Mouse (Mus musculus) lung, adult 2 months (tissue): ENCODE results near the gene Slc5a4b. TPM values are rescaled to one million over a fixed set of nuclear protein-coding genes. Genes with fewer than 3 reads are reported as not detected.

Experiments
- DNase-seq: peaks from one replicate; pipeline ENCODE4 v3.0.0; 2022
- H3K4me1 ChIP-seq: fragments of 200-500 bp; 2 replicates; pipeline ENCODE4 v1.6.1; 2011; ENCODE audit warnings: low read length; ENCODE audit not compliant: control insufficient read depth, insufficient read depth
- H3K4me3 ChIP-seq: fragments of 200-500 bp; replicated peaks from 2 replicates; pipeline ENCODE3; 2011; ENCODE audit warnings: low read depth, mild to moderate bottlenecking, control low read depth, low read length; ENCODE audit errors: extremely low read depth
- CTCF ChIP-seq: fragments of 200-500 bp; IDR thresholded peaks from 2 replicates; pipeline ENCODE4 v1.5.1; 2011; ENCODE audit warnings: mild to moderate bottlenecking, low read length, control low read depth; ENCODE audit not compliant: insufficient read depth
- POLR2A ChIP-seq: fragments of 200-500 bp; IDR thresholded peaks from 2 replicates; pipeline ENCODE4 v1.6.1; 2011; ENCODE audit warnings: low read depth, mild to moderate bottlenecking, control low read depth, low read length, borderline replicate concordance; ENCODE audit errors: extremely low read depth
- WGBS: fragments of 180-500 bp; shearing (Covaris S2); methylation state at CpG from one replicate; pipeline ENCODE4 v1.1.7; 2018; 5-methylcytosine and 5-hydroxymethylcytosine counted together
- polyA plus RNA-seq: library from polyadenylated mRNA; depleted of rRNA; stranded (reverse); fragments of >200 nt; gene quantifications from 2 replicates; pipeline ENCODE4 v1.2.3, GENCODE M21; 2012

Slc5a4b gene
- polyA plus RNA-seq, 1 experiment, result not detected

GRCm38 (mm10) chr10:76046754-76047153 is 64.0 kb downstream of the Slc5a4b start:
- no peak for TF ChIP-seq POLR2A
- no peak for TF ChIP-seq CTCF
- no peak for DNase-seq
- 7% methylated on average over 1 of the region's 1 CpGs for WGBS
- H3K4me3 ChIP-seq, result no peak overlapping the region
- no peaks in the 10 kb centered on the region for H3K4me1 ChIP-seq

- 41% methylated on average over 5 of the region's 5 CpGs for WGBS
- DNase-seq, result no peak
- TF ChIP-seq POLR2A (no peak), CTCF (no peak)
- no peak overlapping the region for H3K4me3 ChIP-seq
- no peaks in the 10 kb centered on the region for H3K4me1 ChIP-seq
Observed at GRCm38 (mm10) chr10:76045343-76045742, 65.4 kb downstream of the Slc5a4b start.

DNA sequence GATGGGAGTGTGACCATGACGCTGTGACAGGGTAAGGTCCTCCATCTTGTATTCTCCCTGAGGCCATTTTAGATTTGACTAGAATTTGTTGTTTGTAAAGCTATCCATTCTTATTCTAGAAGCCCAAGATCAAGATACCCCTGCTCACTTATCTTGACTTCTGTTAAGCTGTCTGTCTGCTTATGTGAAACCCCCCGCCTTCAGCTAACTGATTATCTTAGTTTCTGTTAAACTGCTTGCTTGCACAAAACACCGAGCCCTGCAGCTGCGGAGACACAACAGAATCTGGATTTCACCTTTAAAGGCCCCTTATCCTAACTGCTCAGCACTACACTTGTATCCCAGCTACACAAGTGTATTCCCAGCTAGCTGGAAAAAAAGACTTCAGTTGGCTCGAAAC is 73.8 kb downstream of the Slc5a4b start:
- Histone ChIP-seq H3K4me3 (no peak overlapping the region), H3K4me1 (peaks cover 5% of the 10 kb centered on the region)
- 95% methylated on average over 5 of the region's 5 CpGs for WGBS
- DNase-seq, result no peak
- no peak for TF ChIP-seq POLR2A
- no peak for TF ChIP-seq CTCF

DNA sequence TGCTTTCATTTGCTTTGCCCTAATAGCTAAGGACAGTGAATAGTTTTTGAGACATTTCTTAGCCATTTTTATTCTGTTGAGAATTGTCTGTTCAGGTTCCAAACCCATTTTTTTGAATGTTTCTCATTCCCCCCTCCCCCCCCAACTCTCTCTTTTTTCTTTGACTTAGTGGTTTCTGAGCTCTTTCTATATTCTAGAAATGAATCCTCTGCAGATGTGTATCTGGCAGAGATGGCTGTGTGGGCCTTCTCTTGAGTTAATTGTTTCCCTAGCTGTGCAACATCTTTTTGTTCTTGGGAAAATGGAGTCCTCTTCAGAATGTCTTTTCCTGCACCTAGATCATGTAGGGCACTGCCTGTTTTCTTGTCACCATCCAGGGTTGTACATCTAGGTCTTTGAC is 75.5 kb downstream of the Slc5a4b start:
- Histone ChIP-seq H3K4me3 (no peak overlapping the region), H3K4me1 (peaks cover 5% of the 10 kb centered on the region)
- TF ChIP-seq CTCF (no peak), POLR2A (no peak)
- no peak for DNase-seq

GRCm38 (mm10) chr10:76034001-76034600 is 76.7 kb downstream of the Slc5a4b start:
- 81% methylated on average over 8 of the region's 8 CpGs for WGBS
- peaks cover 5% of the 10 kb centered on the region for H3K4me1 ChIP-seq
- DNase-seq, result no peak
- TF ChIP-seq POLR2A (no peak), CTCF (no peak)
- no peak overlapping the region for H3K4me3 ChIP-seq

- TF ChIP-seq POLR2A (no peak), CTCF (no peak)
- peaks cover 5% of the 10 kb centered on the region for H3K4me1 ChIP-seq
- H3K4me3 ChIP-seq, result peak overlapping the region; percentile 91
- DNase-seq, result no peak
- WGBS, result 10% methylated on average over 7 of the region's 7 CpGs
Observed at GRCm38 (mm10) chr10:76033119-76033455, 77.7 kb downstream of the Slc5a4b start.

DNA sequence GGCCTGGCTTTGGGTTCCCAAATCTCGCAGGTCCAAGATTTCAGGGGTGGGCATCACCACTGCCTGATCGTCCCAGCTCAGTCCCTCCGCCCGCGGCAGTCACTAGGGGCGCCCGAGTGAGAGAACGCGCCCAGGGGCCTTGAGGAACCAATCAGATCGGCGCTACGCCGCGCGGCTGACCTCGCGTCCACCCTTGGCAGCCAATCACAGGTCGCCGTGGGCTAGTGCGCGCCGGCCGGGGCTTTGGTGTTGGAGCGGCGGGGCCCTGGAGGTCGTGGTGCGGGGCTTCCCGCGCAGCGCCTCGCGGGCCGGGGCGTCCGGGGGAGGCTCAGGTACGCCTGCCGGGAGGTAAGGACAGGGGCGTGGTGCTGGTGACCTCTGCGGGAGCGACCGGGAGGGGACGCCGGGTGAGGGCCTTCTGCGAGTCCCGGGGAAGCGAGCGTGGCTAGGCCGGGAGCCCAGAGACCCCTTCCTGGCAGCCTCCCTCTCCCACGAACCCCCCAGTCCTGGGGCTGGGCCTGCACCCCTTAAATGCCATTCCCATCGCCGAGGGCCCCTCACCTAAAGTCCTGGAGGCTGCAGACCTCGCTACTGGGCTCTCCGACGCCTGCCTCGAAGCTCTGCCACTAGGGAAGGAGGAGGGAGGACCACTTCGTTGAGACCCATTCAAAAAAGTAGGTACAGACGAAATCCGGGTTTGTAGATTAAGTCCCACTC is 78.2 kb downstream of the Slc5a4b start, which contains the start of gene Zfp280b:
TSS of gene Zfp280b (plus strand) at position 249 of the 717 bp plus-strand sequence.
- peaks cover 5% of the 10 kb centered on the region for H3K4me1 ChIP-seq
- under 1% methylated on average over 58 of the region's 58 CpGs for WGBS
- H3K4me3 ChIP-seq, result peak within 1 kb of the TSS; percentile 91
- peak; percentile 91 for DNase-seq
- no peak for TF ChIP-seq POLR2A
- peak; percentile 41 for TF ChIP-seq CTCF

- TF ChIP-seq CTCF, result no peak
- no peak for TF ChIP-seq POLR2A
Observed at GRCm38 (mm10) chr10:76031511-76032401, 79.0 kb downstream of the Slc5a4b start.

GRCm38 (mm10) chr10:76030496-76030895 is 80.3 kb downstream of the Slc5a4b start:
- TF ChIP-seq CTCF (no peak), POLR2A (no peak)
- 62% methylated on average over 5 of the region's 5 CpGs for WGBS
- no peak overlapping the region for H3K4me3 ChIP-seq
- DNase-seq, result no peak
- H3K4me1 ChIP-seq, result peaks cover 5% of the 10 kb centered on the region

More at GRCm38 (mm10) chr10:76031511-76032401, 79.0 kb downstream of the Slc5a4b start:
- Histone ChIP-seq H3K4me1 (peaks cover 5% of the 10 kb centered on the region), H3K4me3 (peak overlapping the region; percentile 91)
- 42% methylated on average over 14 of the region's 14 CpGs for WGBS
- no peak for DNase-seq
